Mouse (Mus musculus): ENCODE data around the gene Zpr1. TPM values are rescaled to one million over a fixed set of nuclear protein-coding genes. Genes with fewer than 3 reads are reported as not detected.
"Not testable (repeated sequence)": the region's sequence is repeated elsewhere in the genome, so short reads cannot be mapped to it uniquely, and the experiment has no call there.

Gene Zpr1
- polyA plus RNA-seq, 1 experiment from 2014 or later: 60.7 TPM

DNA sequence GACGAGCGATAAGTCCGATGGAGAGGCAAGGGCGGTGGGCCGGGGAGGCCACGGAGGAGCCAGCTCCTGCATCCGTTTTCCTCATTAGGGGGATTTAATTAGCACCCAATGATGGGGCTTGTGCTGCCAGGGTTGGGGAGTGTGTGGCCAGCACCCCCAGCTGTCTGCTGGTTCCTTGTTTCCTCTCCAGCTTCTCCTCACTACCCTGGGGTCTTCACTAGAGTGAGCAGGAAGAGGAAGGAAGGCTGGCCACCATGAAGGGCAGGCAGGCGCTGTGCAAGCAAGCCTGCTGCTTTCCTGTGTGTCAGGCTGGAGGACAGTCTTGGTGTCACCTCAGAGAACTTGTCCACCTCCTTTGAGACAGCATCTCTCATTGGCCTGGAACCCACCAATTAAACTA, 44.0 kb downstream of the Zpr1 start:
- Histone ChIP-seq H3K27me3 (no peaks in the 10 kb centered on the region), H3K36me3 (ENCODE audit: poor library complexity, severe bottlenecking) (no peaks in the 10 kb centered on the region), H3K4me1 (peaks cover 28% of the 10 kb centered on the region), H3K9ac (no peak overlapping the region), H3K9me3 (replicated peaks) (peaks cover 9% of the 10 kb centered on the region), H3K27ac (peak overlapping the region; percentile 6; the same call in 1 of the 2 replicates), H3K4me2 (peak overlapping the region; percentile 17), H3K4me3 (no peak overlapping the region)
- peak; percentile 68 for ATAC-seq
- WGBS: 16% methylated on average over 8 of the region's 8 CpGs

DNA sequence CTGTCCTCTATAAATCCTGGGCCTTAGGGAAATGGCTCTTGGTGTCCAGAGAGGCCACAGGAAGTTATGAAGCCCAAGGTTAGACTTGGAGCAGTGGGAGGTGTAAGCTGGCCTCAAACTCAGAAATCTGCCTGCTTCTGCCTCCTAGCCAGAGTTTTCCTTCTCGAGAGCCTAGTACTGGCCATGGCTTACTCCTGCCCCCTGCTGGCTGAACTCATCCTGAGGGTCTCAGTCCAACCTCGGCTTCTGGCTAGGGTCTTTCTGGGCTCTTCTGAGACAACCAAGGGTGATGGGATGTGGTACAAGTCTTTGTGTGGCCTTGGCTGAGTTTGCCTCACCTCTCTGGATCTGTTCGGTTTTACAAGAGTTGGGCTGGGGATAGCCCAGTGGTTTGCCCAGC, 45.1 kb downstream of the Zpr1 start:
- Histone ChIP-seq H3K4me3 (no peak overlapping the region), H3K9ac (no peak overlapping the region), H3K4me2 (no peak overlapping the region), H3K27me3 (no peaks in the 10 kb centered on the region), H3K27ac (no peak overlapping the region), H3K36me3 (ENCODE audit: poor library complexity, severe bottlenecking) (no peaks in the 10 kb centered on the region), H3K9me3 (replicated peaks) (peaks cover 9% of the 10 kb centered on the region), H3K4me1 (peaks cover 36% of the 10 kb centered on the region)
- ATAC-seq: no peak
- WGBS: 93% methylated on average over 3 of the region's 3 CpGs

DNA sequence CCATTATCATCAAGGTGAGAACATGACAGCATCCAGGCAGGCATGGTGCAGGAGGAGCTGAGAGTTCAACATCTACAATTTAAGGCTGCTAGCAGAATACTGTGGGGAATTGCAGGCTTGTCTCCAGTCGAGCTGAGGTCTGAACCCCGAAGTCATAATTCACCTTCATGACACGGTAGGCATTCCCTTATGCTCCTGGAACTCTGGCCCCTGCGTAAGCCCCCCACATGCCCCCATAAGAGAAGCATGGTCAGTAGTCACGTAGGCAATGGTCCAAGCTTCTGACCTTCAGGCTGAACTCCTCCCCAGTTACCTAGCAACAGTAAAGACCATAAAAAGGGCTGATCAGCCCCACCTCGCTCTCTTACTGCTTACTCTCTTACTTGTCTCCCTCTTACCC, 47.0 kb downstream of the Zpr1 start, which contains the start of gene 4931429L15Rik:
Gene 4931429L15Rik, minus strand, starts transcription at position 101 of the 400 bp plus-strand sequence.
- WGBS: 88% methylated on average over 6 of the region's 6 CpGs
- not testable (repeated sequence) for H3K4me2 ChIP-seq; ATAC-seq; H3K9ac ChIP-seq; H3K9me3 ChIP-seq (replicated peaks); H3K27me3 ChIP-seq; H3K4me3 ChIP-seq; H3K27ac ChIP-seq; H3K36me3 ChIP-seq (ENCODE audit: poor library complexity, severe bottlenecking)
- peaks cover 29% of the 10 kb centered on the region for H3K4me1 ChIP-seq

DNA sequence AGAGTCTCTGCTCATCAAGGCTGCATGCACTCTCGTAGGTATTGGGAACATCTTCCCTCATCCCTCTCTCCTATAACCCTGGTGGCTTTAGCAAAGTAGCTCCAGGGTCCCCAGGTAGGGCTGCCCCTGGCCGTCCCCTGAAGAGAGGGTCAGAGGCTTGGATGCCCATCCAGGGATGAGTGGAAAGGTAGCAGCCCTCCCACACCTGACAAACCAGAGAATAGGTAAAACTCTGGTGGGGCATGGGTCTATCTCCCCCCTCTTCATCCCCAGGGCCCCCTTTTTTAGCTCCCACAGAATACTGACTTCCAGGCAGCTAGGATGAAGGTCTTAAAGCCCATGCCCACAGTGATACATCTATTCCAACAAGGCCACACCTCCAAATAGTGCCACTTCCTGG, 47.6 kb downstream of the Zpr1 start:
- WGBS: 89% methylated on average over 2 of the region's 2 CpGs
- H3K27me3 ChIP-seq: no peaks in the 10 kb centered on the region
- no peak for ATAC-seq
- H3K27ac ChIP-seq: no peak overlapping the region
- no peak overlapping the region for H3K4me3 ChIP-seq
- H3K4me2 ChIP-seq: no peak overlapping the region
- peaks cover 9% of the 10 kb centered on the region for H3K9me3 ChIP-seq (replicated peaks)
- peaks cover 27% of the 10 kb centered on the region for H3K4me1 ChIP-seq
- H3K9ac ChIP-seq: no peak overlapping the region
- no peaks in the 10 kb centered on the region for H3K36me3 ChIP-seq (ENCODE audit: poor library complexity, severe bottlenecking)

- ATAC-seq: no peak
- 88% methylated on average over 11 of the region's 11 CpGs for WGBS
- H3K4me2 ChIP-seq: no peak overlapping the region
- no peaks in the 10 kb centered on the region for H3K36me3 ChIP-seq (ENCODE audit: poor library complexity, severe bottlenecking)
- peaks cover 28% of the 10 kb centered on the region for H3K4me1 ChIP-seq
- no peak overlapping the region for H3K4me3 ChIP-seq
- no peaks in the 10 kb centered on the region for H3K9me3 ChIP-seq (replicated peaks)
- H3K27me3 ChIP-seq: peaks cover 6% of the 10 kb centered on the region; the same call in 1 of the 2 replicates
- no peak overlapping the region for H3K27ac ChIP-seq
- H3K9ac ChIP-seq: no peak overlapping the region
Measured at GRCm38 (mm10) chr9:46326694-46327405, 54.0 kb downstream of the Zpr1 start.

DNA sequence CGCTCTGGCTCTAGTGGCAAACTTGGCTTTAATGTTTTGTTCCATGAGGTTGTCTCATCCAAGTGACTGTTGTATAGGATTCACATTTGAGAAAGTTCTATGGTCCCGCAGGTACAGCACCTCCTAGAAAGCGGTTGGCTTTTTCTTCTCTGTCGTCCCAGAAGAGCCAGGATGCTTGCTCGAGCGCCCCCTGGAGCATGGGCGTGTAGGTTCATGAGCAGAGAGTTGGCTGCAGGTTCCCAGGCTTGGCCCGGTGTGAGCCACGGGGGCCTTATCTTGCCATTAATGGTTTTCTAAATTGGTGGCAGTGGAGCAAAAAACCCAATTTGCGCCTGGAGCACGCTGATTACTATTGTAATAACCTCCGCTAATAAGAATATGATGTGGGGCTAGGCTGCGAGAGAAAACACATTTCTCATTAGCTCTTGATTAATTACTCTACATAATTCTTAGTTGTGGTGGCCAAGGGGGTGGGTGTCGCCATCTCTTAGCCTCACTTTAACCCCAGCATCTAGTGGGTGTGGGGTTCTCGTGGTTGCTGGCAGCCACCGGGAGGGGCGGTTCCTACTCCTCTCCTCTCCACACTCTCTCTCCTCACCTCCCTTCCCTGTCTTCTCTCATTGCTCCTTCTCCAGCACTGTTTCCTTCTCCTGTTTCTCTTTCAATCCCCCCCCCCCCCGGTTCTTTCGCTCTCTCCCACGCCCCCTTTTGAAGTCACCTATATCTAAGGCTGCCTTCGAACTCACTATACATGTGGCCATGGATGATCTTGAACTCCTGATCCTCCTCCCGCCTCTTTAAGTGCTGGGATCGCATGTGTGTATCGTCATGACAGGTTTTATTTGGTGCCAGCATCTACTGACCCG, 55.1 kb downstream of the Zpr1 start:
- no peaks in the 10 kb centered on the region for H3K9me3 ChIP-seq (replicated peaks)
- peak overlapping the region; percentile 90 for H3K27ac ChIP-seq
- 43% methylated on average over 25 of the region's 25 CpGs for WGBS
- peak; percentile 29 for ATAC-seq
- H3K36me3 ChIP-seq (ENCODE audit: poor library complexity, severe bottlenecking): no peaks in the 10 kb centered on the region
- no peak overlapping the region for H3K4me3 ChIP-seq
- peaks cover 20% of the 10 kb centered on the region for H3K4me1 ChIP-seq
- H3K27me3 ChIP-seq: peaks cover 6% of the 10 kb centered on the region; the same call in 1 of the 2 replicates
- H3K9ac ChIP-seq: no peak overlapping the region
- peak overlapping the region; percentile 56 for H3K4me2 ChIP-seq

DNA sequence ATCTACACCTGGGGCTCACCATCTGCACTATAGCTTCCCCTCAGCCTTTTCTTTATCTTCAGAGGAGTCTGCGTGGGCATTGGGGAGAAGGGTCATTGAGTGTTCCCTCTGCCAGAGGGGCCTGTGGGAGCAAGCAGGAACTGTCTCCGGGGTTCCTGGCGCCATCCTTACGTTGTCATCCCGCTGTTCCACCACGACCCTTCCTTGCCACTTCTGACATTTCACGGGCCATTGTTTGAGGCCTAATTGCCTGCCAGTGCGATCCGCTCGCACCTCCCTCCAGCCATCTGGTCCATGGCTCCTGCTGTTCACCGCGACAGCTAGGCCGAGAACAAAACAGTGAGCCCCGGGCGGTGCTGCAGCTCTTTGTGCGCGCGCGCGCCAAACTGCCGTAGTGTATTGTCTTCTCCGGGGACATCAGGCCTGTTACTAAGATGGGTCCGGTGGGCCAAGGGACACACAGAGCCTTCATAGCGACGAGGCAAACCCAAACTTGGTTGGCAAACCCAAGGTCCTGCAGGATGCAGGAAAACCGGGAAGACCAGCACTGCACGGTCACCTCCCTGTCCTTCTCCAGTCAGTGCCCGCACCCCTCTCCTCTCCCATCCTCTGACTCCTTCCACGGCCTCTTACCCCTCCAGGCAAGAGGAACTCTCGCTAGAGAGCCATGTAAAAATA, 55.8 kb downstream of the Zpr1 start:
- WGBS: under 1% methylated on average over 30 of the region's 30 CpGs
- peak overlapping the region; percentile 61 for H3K9ac ChIP-seq
- no peaks in the 10 kb centered on the region for H3K9me3 ChIP-seq (replicated peaks)
- no peaks in the 10 kb centered on the region for H3K36me3 ChIP-seq (ENCODE audit: poor library complexity, severe bottlenecking)
- peak overlapping the region; percentile 90 for H3K27ac ChIP-seq
- peaks cover 6% of the 10 kb centered on the region; the same call in 1 of the 2 replicates for H3K27me3 ChIP-seq
- peak overlapping the region; percentile 20 for H3K4me3 ChIP-seq
- H3K4me1 ChIP-seq: peaks cover 19% of the 10 kb centered on the region
- peak overlapping the region; percentile 56 for H3K4me2 ChIP-seq
- ATAC-seq: peak; percentile 86

- H3K27me3 ChIP-seq: peaks cover 8% of the 10 kb centered on the region
Measured at GRCm38 (mm10) chr9:46329250-46329648, 56.4 kb downstream of the Zpr1 start.

DNA sequence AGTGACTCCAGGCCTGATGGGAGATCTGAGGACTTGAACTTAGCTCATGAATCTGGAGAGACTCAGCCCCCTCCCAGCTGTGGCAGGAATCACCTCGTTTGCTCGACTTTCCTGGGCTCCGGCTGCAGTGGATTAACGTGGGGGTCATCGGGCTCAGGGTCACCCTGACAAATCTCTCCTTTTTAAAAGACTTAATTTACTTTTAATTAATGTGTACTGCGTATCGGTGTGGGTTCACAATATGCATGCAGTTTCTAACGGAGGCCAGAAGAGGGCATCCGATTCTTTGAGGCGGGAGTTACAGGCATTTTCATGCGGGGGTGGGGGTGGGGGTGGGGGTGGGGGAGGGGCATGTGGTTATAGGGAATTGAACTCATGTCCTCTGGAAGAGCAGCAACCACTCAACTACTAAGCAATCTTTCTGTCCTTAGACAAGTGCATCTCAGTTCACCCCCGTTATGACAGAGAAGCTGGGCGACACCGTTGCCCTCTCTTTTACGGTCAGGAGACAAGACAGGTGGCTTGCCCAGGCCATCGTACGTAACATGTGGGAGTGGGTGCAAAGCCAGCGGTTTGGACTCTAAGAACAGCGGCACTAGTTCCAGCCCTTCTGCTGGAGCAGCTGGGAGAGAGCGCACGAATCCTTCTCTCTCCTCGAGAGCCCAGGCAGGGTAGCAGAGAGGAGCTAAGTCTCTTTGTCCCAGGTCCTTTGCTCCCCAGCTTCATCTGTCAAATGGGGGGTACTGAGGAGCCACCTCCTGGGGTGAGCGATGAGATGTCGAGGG, 57.1 kb downstream of the Zpr1 start:
- peaks cover 19% of the 10 kb centered on the region for H3K4me1 ChIP-seq
- no peak overlapping the region for H3K9ac ChIP-seq
- 20% methylated on average over 24 of the region's 24 CpGs for WGBS
- H3K4me2 ChIP-seq: no peak overlapping the region
- H3K27me3 ChIP-seq: peaks cover 15% of the 10 kb centered on the region
- ATAC-seq: no peak
- no peak overlapping the region for H3K4me3 ChIP-seq
- H3K9me3 ChIP-seq (replicated peaks): no peaks in the 10 kb centered on the region
- no peak overlapping the region for H3K27ac ChIP-seq
- H3K36me3 ChIP-seq (ENCODE audit: poor library complexity, severe bottlenecking): no peaks in the 10 kb centered on the region

More at GRCm38 (mm10) chr9:46329250-46329648, 56.4 kb downstream of the Zpr1 start:
- WGBS: 2% methylated on average over 19 of the region's 19 CpGs
- Histone ChIP-seq H3K4me3 (peak overlapping the region; percentile 20), H3K36me3 (ENCODE audit: poor library complexity, severe bottlenecking) (no peaks in the 10 kb centered on the region), H3K9me3 (replicated peaks) (no peaks in the 10 kb centered on the region), H3K27ac (peak overlapping the region; percentile 90), H3K9ac (peak overlapping the region; percentile 61), H3K4me1 (peaks cover 19% of the 10 kb centered on the region), H3K4me2 (peak overlapping the region; percentile 56)
- ATAC-seq: peak; percentile 25; the same call in 1 of the 2 replicates

GRCm38 (mm10) chr9:46330586-46330895, 57.7 kb downstream of the Zpr1 start:
- no peak overlapping the region for H3K9ac ChIP-seq
- WGBS: 52% methylated on average over 6 of the region's 6 CpGs
- no peaks in the 10 kb centered on the region for H3K9me3 ChIP-seq (replicated peaks)
- no peak overlapping the region for H3K27ac ChIP-seq
- no peak for ATAC-seq
- H3K4me1 ChIP-seq: peaks cover 19% of the 10 kb centered on the region
- no peak overlapping the region for H3K4me2 ChIP-seq
- H3K36me3 ChIP-seq (ENCODE audit: poor library complexity, severe bottlenecking): no peaks in the 10 kb centered on the region
- peaks cover 19% of the 10 kb centered on the region for H3K27me3 ChIP-seq
- H3K4me3 ChIP-seq: no peak overlapping the region

GRCm38 (mm10) chr9:46331301-46331700, 58.4 kb downstream of the Zpr1 start:
- no peak overlapping the region for H3K4me3 ChIP-seq
- peaks cover 25% of the 10 kb centered on the region for H3K27me3 ChIP-seq
- no peak overlapping the region for H3K4me2 ChIP-seq
- no peak overlapping the region for H3K9ac ChIP-seq
- H3K36me3 ChIP-seq (ENCODE audit: poor library complexity, severe bottlenecking): no peaks in the 10 kb centered on the region
- H3K9me3 ChIP-seq (replicated peaks): no peaks in the 10 kb centered on the region
- ATAC-seq: no peak
- peaks cover 19% of the 10 kb centered on the region for H3K4me1 ChIP-seq
- no peak overlapping the region for H3K27ac ChIP-seq
- WGBS: 65% methylated on average over 1 of the region's 1 CpGs

Measured in forebrain, embryonic 13.5 days (tissue).